Mouse (Mus musculus): Measurements from ENCODE around the gene Galnt17.
A peak's percentile ranks its signal among the peaks of the same experiment; 100 is the strongest.

Gene Galnt17

DNA sequence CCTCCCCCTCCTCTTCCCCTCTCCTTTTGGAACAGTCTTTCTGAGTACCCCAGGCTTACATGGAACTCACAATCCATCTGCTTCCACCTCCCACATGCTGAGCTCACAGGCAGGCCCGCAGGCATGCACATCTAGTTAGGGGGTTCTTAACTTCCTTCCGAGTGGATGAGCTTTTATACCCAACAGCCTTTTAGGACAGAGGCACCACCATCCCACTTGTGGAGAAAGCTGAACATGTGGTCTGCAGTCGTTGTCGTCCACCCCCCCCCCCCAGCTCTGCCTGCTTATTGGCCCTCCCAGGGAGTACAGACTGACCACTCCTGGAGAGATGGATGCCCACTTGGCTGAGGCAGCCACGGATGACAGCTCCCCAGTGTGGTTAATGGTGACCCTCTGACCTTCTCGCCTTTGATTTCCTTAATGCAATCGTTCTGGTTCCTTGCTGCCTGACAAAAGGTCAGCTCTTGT lies 370.0 kb downstream of the Galnt17 start:
- DNase-seq (ENCODE audit: low read depth in 1 of 2, low spot score in 2 of 2) = no peak

DNA sequence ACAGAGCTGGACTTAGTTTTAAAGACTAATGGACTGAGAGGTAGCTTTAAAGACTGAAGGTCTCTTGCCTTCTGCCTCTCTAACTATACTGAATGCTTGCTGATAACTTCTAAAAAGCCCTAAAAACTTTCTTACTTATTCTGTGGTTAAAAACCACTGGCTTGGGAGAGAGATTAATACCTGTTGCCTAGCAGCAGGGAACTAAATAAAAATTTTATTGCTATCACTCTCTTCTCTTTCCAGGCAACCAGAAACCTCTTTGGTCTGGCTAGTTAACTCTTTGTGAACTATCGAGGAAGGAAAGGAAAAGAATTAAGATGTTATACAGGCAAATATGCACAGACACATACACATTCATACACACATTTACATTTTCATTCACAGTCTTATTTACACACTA lies 377.3 kb downstream of the Galnt17 start:
- DNase-seq (ENCODE audit: low read depth in 1 of 2, low spot score in 2 of 2) = no peak

DNA sequence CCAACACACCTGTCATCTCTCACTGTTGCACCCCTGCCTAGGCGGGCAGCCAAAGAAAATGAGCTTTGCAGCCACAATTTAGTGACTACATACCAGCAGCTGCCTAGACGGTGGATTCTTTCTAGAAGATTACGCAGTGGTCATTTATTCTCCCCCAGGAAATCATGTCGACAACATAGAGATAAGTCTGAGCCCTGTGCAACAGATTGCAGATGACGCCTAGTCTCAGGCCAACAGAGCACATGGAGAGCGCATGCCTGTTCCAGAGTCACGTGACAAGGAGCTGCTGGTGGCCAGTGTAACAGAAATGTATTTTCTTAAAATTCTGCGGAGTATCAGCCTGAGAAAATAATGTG lies 380.5 kb downstream of the Galnt17 start:
- no peak for DNase-seq (ENCODE audit: low read depth in 1 of 2, low spot score in 2 of 2)

DNA sequence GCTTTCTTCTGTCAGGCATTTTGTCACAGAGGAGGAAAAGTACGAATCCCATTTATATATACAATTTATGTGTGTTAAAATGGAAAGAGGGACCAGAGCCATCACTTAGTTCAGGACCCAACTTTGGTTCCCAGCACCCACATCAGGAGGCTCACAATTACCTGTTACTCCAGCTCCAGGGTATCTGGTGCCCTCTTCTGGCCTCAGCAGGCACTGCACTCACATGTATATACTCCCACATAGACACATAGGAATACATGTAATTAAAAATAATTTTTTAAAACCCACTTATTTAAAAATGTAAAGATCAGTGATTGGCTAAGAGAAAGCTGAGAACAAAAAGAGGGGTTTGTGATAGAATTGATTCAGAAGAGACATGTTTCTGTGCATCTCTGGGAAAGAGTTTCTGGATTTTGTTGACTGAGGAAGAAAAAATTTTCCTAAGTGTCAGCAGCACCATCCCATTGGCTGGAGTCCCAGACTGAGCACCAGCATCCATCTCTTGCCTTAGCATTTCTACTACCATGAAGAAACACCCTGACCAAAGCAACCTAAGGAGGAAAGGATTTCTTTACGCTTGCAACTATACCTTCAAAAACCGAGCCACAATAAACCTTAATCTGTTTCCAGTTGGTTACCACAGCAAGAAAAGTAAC lies 381.0 kb downstream of the Galnt17 start:
- DNase-seq (ENCODE audit: low read depth in 1 of 2, low spot score in 2 of 2) = no peak

DNA sequence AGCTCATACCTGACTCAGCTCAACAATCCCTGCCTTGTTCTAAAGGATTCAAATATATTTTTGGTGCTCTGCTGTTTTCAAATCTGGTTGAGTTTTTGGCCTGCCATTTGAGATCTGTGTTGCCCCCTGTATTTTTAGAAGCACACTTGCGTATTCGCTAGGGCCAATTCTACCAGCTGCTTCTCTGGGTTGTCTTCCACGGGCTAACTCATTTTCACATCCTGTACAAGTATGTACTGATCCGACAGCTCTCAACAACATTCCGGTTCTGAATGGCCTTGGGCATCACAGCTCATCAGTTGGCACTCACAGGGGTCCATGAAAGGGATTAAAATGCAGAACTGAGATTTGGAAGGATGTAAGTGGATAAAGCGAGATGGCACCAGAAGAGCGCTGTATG lies 382.6 kb downstream of the Galnt17 start:
- DNase-seq (ENCODE audit: low read depth in 1 of 2, low spot score in 2 of 2) = no peak

DNA sequence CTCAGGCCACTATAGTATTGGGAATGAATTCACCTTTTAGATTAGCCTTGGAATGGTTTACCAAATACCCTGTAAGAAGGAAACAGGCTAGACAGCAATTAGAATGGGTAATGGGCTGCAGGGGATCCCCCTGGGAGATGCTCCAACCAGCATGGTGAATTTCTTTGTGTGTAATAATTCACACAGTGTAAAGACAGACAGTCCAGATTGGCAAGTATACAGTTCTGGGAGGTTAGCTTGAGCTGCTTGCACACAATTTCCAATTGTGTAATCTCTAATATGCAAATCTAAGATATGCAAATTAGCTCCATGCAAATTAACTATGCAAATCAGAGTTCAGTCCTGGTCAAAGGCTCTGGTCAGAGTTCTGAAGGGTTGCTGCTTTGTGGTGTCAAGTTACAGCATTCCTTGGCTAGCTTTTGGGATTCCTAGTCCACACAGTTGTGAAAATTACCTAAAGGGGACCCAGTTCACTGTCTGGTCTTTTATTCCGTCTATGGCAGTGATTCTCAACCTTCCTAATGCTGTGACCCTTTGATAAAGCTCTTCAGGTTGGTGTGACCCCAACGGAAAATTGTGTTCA lies 384.0 kb downstream of the Galnt17 start:
- no peak for DNase-seq (ENCODE audit: low read depth in 1 of 2, low spot score in 2 of 2)

DNA sequence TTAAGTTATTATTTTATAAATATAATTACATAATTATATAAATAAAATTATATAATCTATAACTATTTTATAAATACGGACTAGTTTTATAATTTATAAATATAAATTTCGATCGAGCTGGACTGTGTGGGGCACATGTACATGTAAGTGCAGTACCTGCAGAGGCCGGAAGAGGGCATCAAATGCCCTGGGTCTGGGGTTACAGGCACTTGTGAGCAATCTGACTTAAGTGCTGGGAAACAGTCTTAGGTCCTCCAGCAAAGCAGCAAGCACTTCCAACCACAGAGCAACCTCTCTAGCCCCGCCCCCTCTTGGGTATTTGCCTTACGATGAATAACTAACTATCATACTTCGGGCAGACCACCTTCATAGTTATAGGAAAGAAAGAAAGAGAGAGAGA lies 388.3 kb downstream of the Galnt17 start:
- no peak for DNase-seq (ENCODE audit: low read depth in 1 of 2, low spot score in 2 of 2)

DNA sequence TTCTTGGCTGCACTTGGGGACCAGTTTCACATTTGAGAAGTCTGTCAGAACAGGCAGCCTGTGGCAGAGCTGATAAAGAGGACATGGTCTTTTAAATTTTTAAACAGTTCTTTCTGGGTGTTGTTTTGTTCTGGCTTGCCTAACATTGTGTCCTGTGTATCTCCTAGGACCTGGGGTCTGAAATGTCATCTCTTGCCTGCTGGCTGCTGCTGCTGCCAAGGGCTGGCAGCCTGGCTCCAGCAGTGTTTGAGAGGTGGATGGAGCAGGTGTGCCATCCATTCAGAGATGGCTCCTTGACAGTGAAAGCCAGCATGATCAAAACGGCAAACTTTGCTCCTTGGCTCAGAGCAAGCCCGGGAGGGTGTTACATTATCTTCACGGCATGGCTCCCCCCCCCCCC lies 393.7 kb downstream of the Galnt17 start:
- no peak for DNase-seq (ENCODE audit: low read depth in 1 of 2, low spot score in 2 of 2)

DNA sequence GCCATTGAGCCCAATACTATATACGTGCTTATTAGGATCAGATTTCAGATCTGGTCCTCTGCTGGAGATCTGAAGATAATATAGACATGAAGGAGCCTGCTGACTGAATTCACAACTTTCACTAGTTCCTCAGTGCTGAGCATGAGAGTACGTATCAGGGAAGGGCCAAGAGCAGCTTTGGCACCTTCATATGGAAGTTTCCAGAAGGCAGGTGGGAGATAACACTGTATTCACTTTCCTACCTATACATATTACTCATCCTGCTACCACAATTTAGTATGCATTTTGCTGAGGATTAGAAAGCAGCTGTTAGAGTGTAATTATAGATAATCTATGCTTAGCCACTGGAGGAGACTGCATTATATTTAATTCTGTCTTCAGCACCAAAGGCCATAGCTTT lies 396.7 kb downstream of the Galnt17 start:
- no peak for DNase-seq (ENCODE audit: low read depth in 1 of 2, low spot score in 2 of 2)

DNA sequence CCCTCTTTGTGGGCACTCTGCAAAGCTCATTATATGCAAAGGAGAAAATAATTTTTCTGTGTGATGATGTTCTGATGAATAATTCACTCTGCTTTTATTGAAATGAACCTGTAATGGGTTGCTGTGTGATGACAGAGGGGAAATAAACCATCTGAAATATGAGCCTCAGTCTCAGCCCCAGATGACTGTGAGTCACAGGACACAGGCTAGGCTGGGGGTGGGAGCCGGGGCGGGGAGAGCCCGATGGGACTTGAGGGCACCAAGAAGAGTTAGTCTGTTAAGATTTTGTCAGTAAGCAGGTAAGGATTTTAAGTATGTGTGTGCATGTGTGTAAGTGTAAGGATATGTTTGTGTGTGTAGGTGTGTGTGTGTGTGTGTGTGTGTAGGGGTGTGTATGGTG lies 406.6 kb downstream of the Galnt17 start:
- DNase-seq (ENCODE audit: low read depth in 1 of 2, low spot score in 2 of 2) = no peak

DNA sequence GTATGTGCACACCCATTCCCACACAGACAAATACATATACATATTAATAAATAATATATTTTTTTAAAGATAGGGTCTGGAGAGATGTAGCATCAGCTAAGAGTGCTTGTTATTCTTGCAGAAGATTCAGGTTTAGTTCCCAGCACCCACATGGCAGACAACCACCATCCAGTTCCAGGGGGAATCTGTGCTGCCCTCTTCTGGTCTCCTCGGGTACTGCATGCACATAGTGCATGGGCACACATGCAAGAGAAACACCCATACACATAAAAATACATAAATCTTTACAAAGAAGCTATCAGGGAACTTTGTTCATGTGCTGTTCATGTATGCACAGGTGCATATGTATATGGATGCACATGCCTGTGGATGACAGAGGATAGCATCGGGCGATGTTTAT lies 412.3 kb downstream of the Galnt17 start:
- no peak for DNase-seq (ENCODE audit: low read depth in 1 of 2, low spot score in 2 of 2)

DNA sequence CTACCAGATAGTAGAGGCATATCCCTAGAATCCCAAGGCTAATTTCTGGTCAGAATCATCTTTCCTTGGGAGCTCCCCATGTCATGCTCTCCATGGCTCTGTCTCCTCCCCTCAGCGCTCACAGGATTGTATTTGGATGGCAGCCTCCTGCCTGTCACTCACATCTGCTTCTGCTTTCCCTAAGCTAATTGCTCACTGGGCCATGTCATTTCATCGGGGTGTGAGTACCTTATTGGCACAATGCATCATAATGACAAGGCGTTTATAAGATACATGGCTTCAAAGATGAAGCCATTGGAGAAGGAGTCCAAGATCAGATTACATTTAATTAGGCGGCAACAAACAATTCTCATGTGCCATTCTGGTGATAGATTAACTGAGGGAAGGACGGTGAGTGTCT lies 416.6 kb downstream of the Galnt17 start:
- no peak for DNase-seq (ENCODE audit: low read depth in 1 of 2, low spot score in 2 of 2)

DNA sequence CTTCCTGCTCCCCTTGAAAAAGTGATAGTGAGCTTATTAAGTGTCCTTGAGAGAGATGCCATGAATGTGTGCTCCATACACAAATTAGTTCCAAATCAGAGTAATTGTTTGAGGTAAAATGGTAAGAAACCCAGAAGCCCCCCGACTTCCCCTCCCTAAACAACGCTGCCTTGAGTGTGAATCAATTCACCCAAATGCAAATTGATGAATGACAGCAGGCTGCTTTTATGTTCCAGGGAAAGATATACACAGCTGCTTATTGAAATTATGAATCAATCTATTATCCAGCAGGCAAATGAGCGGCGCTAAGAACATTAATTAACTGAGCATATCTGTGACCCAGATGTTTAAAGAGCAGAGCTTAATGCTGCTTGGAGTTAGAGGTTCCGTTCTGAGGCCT lies 428.0 kb downstream of the Galnt17 start:
- no peak for DNase-seq (ENCODE audit: low read depth in 1 of 2, low spot score in 2 of 2)

DNA sequence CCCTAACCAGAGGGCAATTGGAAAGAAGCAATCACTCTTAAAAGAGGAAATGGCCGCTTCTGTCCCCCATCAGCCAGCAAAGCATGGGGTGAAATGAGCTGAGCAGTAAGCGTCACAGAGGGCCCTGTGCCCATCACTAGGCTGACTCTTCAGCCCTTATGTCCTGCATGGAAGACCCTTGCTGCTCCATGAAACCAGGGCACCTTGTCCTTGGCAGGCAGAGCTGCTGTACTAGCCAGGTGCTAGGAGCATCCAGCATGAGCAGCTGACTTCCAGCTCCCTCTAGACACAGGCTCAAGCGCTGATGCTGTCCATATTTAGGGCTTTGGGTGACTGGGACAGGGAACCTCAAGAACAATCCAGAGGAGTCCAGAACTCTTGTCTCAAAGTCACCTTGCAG lies 432.9 kb downstream of the Galnt17 start:
- DNase-seq (ENCODE audit: low read depth in 1 of 2, low spot score in 2 of 2) = no peak

DNA sequence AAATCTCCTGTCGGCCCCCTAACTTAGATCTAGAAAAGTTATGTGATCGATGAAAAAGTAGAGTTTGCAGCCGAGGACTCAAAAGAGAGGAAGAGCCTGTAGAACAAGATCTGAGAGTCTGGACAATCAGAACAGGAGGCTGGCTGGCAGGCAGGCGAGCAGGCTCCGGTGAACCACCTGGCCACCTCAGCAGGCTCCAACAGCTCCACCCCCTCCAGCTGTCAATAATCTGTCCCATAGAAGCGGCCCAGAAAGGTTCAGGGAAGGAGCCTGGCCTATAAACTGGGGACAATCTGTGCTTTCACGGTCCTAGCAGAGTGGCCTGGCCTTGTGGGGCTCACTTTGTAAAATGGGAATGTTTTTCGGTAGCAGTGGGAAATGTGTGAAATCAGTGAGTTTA lies 437.2 kb downstream of the Galnt17 start:
- no peak for DNase-seq (ENCODE audit: low read depth in 1 of 2, low spot score in 2 of 2)

DNA sequence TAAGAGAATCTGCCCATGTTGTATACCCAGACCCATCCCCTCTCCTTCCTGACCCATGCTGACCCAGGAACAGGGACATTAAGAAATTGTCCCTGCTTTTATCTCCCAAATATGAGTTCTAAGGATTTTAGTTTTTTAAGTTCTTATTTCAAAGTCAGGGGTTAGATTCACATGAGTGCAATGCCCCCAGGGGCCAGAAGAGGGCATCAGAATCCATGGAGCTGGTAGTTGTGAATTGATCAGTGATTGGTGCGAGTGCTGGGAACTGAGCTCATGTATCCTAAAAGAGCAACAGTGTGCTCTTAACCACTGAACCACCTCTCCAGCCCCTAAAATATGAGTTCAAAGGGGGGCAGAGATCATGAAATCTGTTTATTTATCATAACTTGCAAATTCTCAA lies 438.4 kb downstream of the Galnt17 start:
- no peak for DNase-seq (ENCODE audit: low read depth in 1 of 2, low spot score in 2 of 2)

DNA sequence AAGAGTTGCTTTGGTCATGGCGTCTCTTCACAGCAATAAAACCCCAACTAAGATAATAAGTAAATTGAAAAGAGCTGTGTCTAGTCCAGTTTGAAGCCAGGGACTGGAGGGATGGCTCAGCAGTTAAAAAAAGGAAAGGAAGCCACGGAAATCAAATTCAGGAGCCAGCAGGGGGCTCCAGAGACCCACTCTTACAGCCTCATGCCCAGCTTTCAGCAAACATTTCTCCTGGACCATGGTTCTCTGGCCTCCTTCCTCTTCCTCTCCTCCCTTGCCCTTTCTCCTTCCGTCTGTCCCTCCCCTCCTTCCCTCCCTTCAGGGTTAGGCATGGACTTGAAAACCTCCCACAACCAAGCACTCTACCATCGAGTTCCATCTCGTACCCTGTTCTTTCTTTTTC lies 446.0 kb downstream of the Galnt17 start:
- DNase-seq (ENCODE audit: low read depth in 1 of 2, low spot score in 2 of 2) = no peak

DNA sequence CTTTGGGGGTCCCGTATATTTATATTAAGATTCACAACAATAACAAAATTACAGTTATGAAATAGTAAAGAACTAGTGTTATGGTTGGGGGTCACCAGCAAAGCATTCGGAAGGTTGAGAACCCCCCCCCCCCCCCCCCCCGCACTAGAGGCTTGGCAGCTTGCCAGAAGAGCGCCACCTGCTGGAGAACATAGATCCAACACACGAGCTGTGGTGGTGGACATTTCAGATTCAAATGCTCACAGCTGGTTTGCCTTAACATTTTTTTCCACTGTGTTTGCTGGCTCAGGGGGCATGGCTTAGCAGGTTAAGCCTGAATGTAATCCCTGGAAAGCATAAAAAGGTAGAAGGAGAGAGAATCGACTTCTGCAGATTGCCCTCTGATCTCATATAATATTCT lies 448.6 kb downstream of the Galnt17 start:
- no peak for DNase-seq (ENCODE audit: low read depth in 1 of 2, low spot score in 2 of 2)

DNA sequence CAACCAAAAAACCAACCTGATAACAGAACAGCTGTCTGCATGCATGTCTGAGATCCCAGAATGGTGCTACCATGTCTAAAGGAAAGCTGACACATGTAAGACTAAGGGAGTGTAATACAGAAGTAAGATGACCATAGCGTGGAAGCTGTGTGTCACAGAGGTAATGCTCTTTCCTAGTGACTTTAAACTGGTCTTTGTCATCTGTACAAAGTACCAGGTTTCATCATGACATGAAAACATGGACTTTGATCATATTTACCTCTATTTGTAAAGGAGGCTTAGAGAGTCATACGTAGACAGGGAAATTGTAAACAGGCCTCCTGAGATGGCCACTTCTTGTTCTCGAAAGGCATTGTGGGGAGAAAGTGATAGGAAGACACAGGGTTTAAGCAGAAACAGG lies 449.6 kb downstream of the Galnt17 start:
- no peak for DNase-seq (ENCODE audit: low read depth in 1 of 2, low spot score in 2 of 2)

DNA sequence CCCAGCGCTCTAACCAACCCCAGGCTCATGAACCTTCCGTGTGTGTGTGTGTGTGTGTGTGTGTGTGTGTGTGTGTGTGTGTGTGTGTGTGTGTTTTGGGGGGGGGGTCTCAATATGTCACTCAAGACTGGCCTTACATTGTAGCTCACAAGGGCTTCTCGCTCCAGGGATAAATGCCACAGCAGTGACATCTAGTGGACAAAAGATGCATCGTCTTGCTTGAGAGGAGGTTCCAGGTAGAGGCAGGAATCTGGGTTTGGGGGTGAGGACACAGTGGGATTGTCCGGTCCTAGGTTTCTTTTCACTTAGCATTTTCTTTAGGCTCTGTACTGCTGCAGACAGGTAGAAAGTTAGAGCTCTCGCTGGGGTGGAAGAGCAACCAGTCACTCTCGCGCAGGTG lies 450.1 kb downstream of the Galnt17 start:
- DNase-seq (ENCODE audit: low read depth in 1 of 2, low spot score in 2 of 2) = no peak

DNA sequence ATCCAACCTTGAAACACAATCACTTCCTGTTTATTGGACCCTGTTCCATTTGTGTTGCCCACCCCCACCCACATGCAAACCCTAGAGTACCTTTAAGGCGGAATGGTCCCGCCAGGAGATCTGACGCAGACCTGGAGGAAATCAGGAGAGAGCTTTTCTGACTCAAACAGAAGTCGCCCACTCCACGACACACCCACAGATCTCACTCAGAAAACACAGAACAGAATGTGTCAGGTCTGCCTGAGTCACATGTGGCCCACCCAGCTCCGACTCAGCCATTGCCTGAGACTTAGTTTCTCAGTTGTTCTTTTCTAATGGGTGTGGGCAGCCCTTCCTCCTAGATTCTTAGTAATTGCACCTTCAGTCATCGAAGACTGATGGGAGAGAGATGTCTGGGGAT lies 453.9 kb downstream of the Galnt17 start:
- no peak for DNase-seq (ENCODE audit: low read depth in 1 of 2, low spot score in 2 of 2)

DNA sequence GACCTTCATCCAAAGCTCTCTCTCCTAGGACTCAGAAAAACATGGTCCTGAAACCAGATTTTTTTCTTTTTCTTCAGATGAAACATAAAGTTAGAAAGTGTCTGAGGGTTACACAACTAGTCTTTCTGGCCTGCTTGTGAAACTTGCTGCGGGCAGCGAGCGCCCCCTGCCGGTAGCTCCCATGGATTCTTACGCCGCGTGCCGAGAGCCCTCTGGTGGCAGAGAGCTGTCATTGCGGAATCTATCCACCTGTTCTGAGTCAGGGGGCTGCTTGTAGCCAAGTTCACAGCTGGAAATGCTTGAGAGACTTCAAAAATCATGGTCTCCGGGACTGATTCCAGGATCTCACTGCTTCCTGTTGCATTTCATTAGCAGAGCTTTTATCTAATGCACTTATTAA lies 454.9 kb downstream of the Galnt17 start:
- DNase-seq (ENCODE audit: low read depth in 1 of 2, low spot score in 2 of 2) = peak; percentile 40 to 62

DNA sequence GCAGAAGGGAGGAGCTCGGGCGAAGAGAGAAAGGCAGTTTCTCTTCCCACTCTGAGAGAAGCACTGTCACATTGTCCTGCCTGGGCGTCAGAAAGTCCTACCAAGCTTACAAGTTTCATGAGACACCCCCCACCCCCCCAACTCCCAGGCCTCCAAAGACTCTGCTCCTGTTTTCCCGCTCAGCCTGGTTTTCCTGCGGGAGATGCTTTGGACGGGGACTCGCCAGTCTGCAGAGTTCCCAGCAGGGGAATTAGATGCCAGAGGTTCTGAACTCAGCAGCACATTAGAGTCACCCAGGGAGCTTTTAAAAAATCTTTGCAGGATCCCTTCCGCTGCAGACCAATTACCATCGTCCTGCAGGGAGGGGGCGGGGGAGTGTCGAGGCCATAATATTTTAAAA lies 456.1 kb downstream of the Galnt17 start:
- DNase-seq (ENCODE audit: low read depth in 1 of 2, low spot score in 2 of 2) = no peak

All from monocyte, adult 2 months (primary cell).